Mouse (Mus musculus): ENCODE measurements around the gene Rpa3. TPM values are rescaled to one million over a fixed set of nuclear protein-coding genes. Genes with fewer than 3 reads are reported as not detected.

Rpa3 gene
- 71.1 and 80.7 TPM in 2 replicates for polyA plus RNA-seq (2015; fragmentation: Nextera tagmentation; extraction: Ambion mirVana)

DNA sequence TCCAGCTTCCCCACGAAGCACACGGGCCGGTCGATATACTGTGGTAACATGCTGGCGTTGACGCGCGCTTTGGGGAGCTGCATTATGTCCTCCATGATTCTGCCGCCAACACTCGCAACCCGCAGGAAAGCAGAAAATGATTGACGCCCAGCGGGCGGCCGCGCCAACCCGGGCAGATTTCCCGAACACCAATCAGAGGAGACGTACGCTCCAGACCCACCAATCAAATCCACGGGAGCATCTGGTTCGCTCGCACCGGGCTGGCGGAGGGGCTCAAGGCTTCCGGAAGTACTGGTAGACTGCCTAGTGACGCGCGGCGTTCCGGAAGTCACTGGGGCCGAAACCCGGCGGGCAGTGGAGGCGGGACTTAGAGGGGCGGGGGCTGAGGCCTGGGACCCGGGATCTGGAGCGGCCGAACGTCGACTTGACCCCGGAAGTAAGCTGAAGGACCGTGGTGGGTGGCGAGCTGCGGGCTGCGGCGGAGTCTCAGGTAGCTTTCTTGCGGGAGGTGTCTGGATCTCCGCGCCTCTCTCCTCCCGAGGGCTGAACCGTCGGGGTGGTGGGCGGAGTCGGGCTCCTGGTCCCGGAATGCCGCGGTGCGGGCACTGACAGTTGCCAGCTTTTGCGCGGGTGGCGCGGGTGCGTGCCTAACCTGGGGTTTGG is at the start of gene Rpa3, which contains the start of the genes Umad1 and Gm45062:
TSS of gene Rpa3 (minus strand) at position 170 of the 663 bp plus-strand sequence.
TSS of gene Umad1 (plus strand) at position 285 of the 663 bp plus-strand sequence.
TSS of gene Gm45062 (plus strand) at position 447 of the 663 bp plus-strand sequence.

DNA sequence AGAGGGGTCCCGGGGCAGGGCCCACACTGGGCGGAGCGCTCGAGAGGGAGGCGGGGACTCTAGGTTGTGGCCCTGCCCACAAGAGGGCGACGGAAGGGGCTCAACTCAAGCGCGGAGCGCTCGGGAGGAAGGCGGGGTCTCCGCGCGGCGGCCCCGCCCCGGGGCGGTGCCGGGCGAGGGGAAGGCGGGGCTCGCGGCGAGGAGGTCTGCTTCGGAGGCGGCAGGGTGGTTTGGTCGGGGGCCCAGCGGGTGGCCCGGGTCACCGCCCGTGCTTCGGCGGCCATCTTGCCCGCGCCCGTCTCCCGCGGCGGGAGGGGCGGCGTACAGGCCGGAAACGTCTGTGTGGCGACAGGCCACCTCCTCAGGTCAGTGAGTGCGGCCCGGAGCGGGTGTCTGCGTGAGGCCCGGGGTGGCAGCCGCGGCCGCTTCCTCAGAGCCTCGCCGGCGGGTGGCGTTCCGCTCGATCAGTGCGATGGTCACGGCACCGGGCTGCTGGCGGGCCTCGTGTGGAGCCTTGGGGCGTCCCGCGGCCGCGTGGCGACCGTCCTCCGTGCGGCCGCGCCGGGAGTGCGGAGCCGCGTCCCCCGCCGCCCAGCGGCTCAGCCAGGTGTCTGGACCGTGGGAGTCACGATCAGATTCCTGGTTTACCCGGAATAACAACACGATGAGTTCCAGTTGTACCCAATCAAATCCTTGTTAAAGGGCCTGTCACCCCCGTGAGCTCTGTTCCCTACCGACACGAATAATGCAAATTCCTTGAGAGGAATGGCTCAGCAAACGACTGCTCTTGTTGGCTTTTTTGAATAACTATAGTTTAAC is 49.7 kb downstream of the Rpa3 start, which contains the start of gene Mios:
TSS of gene Mios (plus strand) at position 176 of the 819 bp plus-strand sequence.

Other genes with a start within 250 kb of the Rpa3 start
- gene Col28a1, start 66.6 kb downstream of the Rpa3 start, polyA plus RNA-seq (2015; fragmentation: Nextera tagmentation; extraction: Ambion mirVana), result 0.59 and 0.79 TPM in 2 replicates
- gene Mios, start 50.0 kb downstream of the Rpa3 start, polyA plus RNA-seq (2015; fragmentation: Nextera tagmentation; extraction: Ambion mirVana), result 13.1 and 14.3 TPM in 2 replicates
- gene Umad1, start 115 bp upstream of the Rpa3 start, polyA plus RNA-seq (2015; fragmentation: Nextera tagmentation; extraction: Ambion mirVana), result 13.6 and 16.4 TPM in 2 replicates
- gene Gm45062, start 277 bp upstream of the Rpa3 start, polyA plus RNA-seq (2015; fragmentation: Nextera tagmentation; extraction: Ambion mirVana), result 0.50 and 0.92 TPM in 2 replicates